Mouse (Mus musculus) olfactory bulb, adult 2 months (tissue): ENCODE measurements at regions not wholly inside any gene's neighbourhood (a gene's known extent, or its start where the extent isn't known, plus 50 kb on each side); places are given as distances from the start of the nearest gene placed in this dataset.

ENCODE experiments used
- CTCF ChIP-seq: fragments of 200-500 bp; IDR thresholded peaks from 2 replicates; pipeline ENCODE4 v1.5.1; 2012; ENCODE audit warnings: low read depth, mild to moderate bottlenecking, low read length, moderate library complexity; ENCODE audit not compliant: insufficient read depth
- POLR2A ChIP-seq: fragments of 200-500 bp; IDR thresholded peaks from 2 replicates; pipeline ENCODE4 v1.6.1; 2012; ENCODE audit warnings: mild to moderate bottlenecking, low read depth, low read length, moderate library complexity; ENCODE audit not compliant: insufficient read depth

DNA sequence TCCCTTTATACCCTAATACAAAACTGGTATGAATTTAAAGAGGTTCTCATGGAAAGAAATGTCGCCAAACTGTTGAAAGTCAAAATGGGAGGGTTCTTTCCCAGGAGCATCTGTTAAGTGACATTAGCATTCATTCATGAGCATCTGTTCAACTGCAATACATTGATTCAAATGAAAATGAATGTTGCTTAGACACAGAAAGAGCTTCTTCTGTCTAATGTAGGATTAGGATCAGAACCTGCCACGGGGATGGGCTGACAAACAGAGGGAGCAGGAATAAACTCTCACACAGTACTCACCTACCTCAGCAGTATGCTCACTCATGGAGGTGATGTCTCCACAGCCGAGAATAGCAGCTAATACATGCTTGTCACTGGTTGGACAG lies 88.0 kb upstream of the Kcna4 start:
- TF ChIP-seq POLR2A (no peak), CTCF (no peak)
